Mouse (Mus musculus) midbrain, postnatal 0 days (tissue): ENCODE results near the gene Nbr1. TPM values are rescaled to one million over a fixed set of nuclear protein-coding genes. Genes with fewer than 3 reads are reported as not detected.
"Not testable (repeated sequence)": the region's sequence is repeated elsewhere in the genome, so short reads cannot be mapped to it uniquely, and the experiment has no call there.

Experiments
- ATAC-seq: fragments of 200-750 bp; cut with Nextera tagmentation; 2 replicates; pipeline ENCODE4 v1.8.0; 2017; ENCODE audit warnings: moderate number of reproducible peaks, mild to moderate bottlenecking, moderate TSS enrichment, moderate library complexity; ENCODE audit not compliant: low FRiP score
- DNase-seq: peaks from one replicate; pipeline ENCODE4 v3.0.0-alpha.2; 2015; ENCODE audit warnings: low spot score
- H3K27ac ChIP-seq: fragments of 300-500 bp; sonication (generic); 2 replicates; pipeline ENCODE4 v1.5.1; 2014; ENCODE audit warnings: low read depth, mild to moderate bottlenecking, low read length, mixed read lengths
- H3K27me3 ChIP-seq: fragments of 300-500 bp; sonication (generic); 2 replicates; pipeline ENCODE4 v1.6.1; 2014; ENCODE audit warnings: low read length, control low read depth, mixed read lengths; ENCODE audit not compliant: insufficient read depth
- H3K36me3 ChIP-seq: fragments of 300-500 bp; sonication (generic); 2 replicates; pipeline ENCODE4 v1.6.1; 2014; ENCODE audit warnings: low read length, control low read depth, mixed read lengths; ENCODE audit not compliant: insufficient read depth
- H3K4me1 ChIP-seq: fragments of 300-500 bp; sonication (generic); 2 replicates; pipeline ENCODE4 v1.6.1; 2014; ENCODE audit warnings: mild to moderate bottlenecking, control low read depth, antibody characterized with exemption, low read length, mixed read lengths; ENCODE audit not compliant: insufficient read depth
- H3K4me2 ChIP-seq: fragments of 300-500 bp; sonication (generic); 2 replicates; pipeline ENCODE4 v1.6.1; 2014; ENCODE audit warnings: low read depth, mild to moderate bottlenecking, low read length, mixed read lengths; ENCODE audit not compliant: poor library complexity, severe bottlenecking
- H3K4me3 ChIP-seq: fragments of 300-500 bp; sonication (generic); 2 replicates; pipeline ENCODE4 v1.5.1; 2014; ENCODE audit warnings: low read depth, mild to moderate bottlenecking, low read length, moderate library complexity
- H3K9ac ChIP-seq: fragments of 300-500 bp; sonication (generic); replicated peaks from 2 replicates; pipeline ENCODE4 v1.6.1; 2014; ENCODE audit warnings: mild to moderate bottlenecking, low read length, moderate library complexity, mixed read lengths; ENCODE audit not compliant: poor library complexity, severe bottlenecking
- H3K9me3 ChIP-seq: fragments of 300-500 bp; sonication (generic); 2 replicates; pipeline ENCODE4 v1.6.1; 2016; ENCODE audit warnings: low read length, control low read depth
- CTCF ChIP-seq: IDR thresholded peaks from 2 replicates; pipeline ENCODE4 v1.5.1; 2016; ENCODE audit warnings: antibody characterized with exemption, mild to moderate bottlenecking
- WGBS: fragments of 180-500 bp; shearing (Covaris S2); extraction: QIAGEN DNeasy Blood & Tissue Kit; methylation state at CpG from one replicate; pipeline ENCODE4 v1.1.7; 2014; 5-methylcytosine and 5-hydroxymethylcytosine counted together
- polyA plus RNA-seq: library from polyadenylated mRNA; unstranded; fragments of >200 nt; fragmentation: Nextera tagmentation; extraction: Ambion mirVana; gene quantifications from 2 replicates; pipeline ENCODE4 v1.2.1, GENCODE M21; 2015
- total RNA-seq: library from RNA; depleted of rRNA; stranded (reverse); fragments of >200 nt; gene quantifications from 2 replicates; pipeline ENCODE4 v1.2.3, GENCODE M21; 2014

Nbr1 gene
- total and polyA plus RNA-seq, 2 experiments from 2014 or later, result 56.3 to 128 TPM

DNA sequence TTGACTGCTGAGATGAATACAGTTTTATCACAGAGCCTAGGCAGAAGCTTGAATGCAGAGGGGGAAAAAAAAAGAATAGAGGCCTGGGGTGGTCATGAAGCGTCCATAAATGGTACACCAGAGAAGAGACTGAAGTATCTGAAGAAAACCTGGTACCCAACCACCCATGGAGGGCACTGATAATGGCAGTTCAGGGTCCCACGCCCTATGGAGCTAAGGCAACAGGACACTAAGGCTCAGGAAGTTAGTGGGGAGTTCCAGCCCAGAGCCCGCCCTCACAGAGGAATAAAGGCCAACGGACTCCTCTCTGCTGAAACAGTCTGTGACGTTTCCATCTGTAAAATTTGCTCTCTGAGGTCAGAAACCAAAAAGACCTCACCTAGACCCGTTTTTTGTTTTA lies 63.4 kb downstream of the Nbr1 start:
- H3K9me3 ChIP-seq, result no peaks in the 10 kb centered on the region
- WGBS, result 84% methylated on average over 6 of the region's 6 CpGs
- no peak for DNase-seq

DNA sequence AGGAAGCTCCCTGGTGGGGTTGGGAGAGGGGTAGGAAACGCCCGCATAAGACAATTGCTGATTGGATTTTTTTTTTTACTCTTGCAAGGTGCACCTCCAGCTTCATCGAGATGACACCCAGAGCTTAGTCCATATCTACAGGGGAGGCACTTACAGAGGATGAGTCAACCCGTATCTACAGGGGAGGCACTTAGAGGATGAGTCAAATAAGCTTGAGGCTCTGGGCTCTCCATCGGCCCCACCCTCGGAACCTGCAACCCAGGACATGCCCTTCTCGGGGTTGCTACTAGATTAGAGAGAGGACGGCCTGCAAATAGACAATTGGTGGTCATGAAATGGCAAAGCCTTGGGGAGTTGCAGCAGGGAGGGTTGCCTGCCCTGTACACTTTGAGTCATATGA lies 64.2 kb downstream of the Nbr1 start:
- no peak for TF ChIP-seq CTCF
- no peak overlapping the region for H3K9ac ChIP-seq
- no peak overlapping the region for H3K4me2 ChIP-seq
- no peaks in the 10 kb centered on the region for H3K36me3 ChIP-seq
- no peak for ATAC-seq
- DNase-seq, result no peak
- no peak overlapping the region for H3K27ac ChIP-seq
- no peaks in the 10 kb centered on the region for H3K27me3 ChIP-seq
- no peak overlapping the region for H3K4me3 ChIP-seq
- H3K4me1 ChIP-seq, result peaks cover 9% of the 10 kb centered on the region; the same call in 1 of the 2 replicates
- 93% methylated on average over 8 of the region's 8 CpGs for WGBS
- H3K9me3 ChIP-seq, result no peaks in the 10 kb centered on the region

More for the DNA sequence above, 63.4 kb downstream of the Nbr1 start:
- Histone ChIP-seq H3K36me3 (no peaks in the 10 kb centered on the region), H3K27ac (no peak overlapping the region), H3K4me2 (no peak overlapping the region), H3K27me3 (no peaks in the 10 kb centered on the region), H3K4me1 (peaks cover 9% of the 10 kb centered on the region; the same call in 1 of the 2 replicates), H3K4me3 (no peak overlapping the region), H3K9ac (no peak overlapping the region)
- ATAC-seq, result no peak
- no peak for TF ChIP-seq CTCF

DNA sequence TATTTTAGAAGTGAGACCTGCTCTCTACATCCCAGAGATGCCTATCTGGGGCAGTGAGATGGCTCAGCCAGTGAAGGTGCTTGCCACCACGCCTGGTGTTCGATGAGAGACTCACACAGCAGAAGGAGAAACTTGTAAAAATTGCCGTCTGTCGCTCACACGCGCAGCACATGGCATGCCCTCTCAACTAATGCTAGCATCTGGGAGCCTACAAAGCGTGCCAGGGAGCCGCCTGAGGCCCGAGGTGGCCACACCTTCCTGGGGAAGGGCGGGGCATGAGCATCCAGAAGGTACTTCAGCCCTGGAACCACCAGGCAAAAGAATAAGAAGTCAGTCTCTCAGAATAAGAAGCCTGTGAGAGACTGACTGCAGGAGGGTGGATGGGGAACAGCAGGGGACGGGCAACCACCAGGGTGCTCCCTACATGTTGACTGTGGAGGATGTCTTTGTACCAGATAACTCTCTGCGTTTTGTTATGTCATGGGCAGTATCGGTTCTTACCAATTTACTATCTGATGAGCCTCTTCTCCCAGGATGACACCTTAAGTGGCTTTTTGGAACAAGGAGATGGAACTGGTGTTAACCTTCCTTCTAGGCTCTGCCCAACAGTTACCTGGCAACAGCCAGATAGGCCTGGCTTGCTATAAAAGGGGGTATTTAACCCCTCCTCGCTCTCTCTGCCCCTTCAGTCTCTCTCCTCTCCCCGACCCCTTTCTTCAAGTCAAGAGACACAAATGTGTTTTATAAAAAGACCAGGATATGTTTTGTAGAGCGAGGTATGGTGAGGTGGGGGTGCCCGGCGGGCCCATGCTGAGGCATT lies 65.2 kb downstream of the Nbr1 start:
- WGBS, result 18% methylated on average over 18 of the region's 18 CpGs
- Histone ChIP-seq H3K27me3 (no peaks in the 10 kb centered on the region), H3K4me2 (peak overlapping the region; percentile 32), H3K36me3 (no peaks in the 10 kb centered on the region), H3K4me1 (peaks cover 9% of the 10 kb centered on the region; the same call in 1 of the 2 replicates), H3K9ac (no peak overlapping the region), H3K4me3 (no peak overlapping the region), H3K27ac (peak overlapping the region; percentile 62), H3K9me3 (no peaks in the 10 kb centered on the region)
- DNase-seq (peak; percentile 27), ATAC-seq (0 out of 2 replicates have a peak, but pooled peaks have one; percentile 7)
- peak; percentile 19; the same call in 1 of the 2 replicates for TF ChIP-seq CTCF

DNA sequence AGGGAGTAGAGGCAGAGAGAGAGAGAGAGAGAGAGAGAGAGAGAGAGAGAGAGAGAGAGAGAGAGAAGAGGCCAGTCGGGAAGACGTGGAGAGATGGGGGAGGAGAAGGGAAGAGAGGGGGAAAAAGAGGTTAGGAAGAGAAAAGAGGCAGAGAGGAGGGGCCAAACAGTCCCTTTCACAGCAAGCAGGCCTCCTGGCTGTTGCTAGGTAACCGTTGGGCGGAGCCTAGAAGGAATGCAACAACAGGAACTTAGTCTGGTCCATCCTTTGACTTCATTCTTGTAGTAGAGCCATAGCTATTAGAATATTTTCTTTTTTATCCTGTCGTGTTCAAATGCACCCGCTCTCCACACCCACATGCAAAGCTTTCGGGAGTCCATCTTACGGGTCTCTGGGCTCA lies 65.9 kb downstream of the Nbr1 start:
- Histone ChIP-seq H3K9me3 (no peaks in the 10 kb centered on the region), H3K4me3 (no peak overlapping the region), H3K27ac (peak overlapping the region; percentile 62), H3K9ac (no peak overlapping the region), H3K4me1 (peaks cover 9% of the 10 kb centered on the region; the same call in 1 of the 2 replicates), H3K36me3 (no peaks in the 10 kb centered on the region), H3K27me3 (no peaks in the 10 kb centered on the region), H3K4me2 (peak overlapping the region; percentile 32)
- no peak for TF ChIP-seq CTCF
- peak; percentile 72 for ATAC-seq
- DNase-seq, result peak; percentile 85
- WGBS, result 1% methylated on average over 8 of the region's 8 CpGs

DNA sequence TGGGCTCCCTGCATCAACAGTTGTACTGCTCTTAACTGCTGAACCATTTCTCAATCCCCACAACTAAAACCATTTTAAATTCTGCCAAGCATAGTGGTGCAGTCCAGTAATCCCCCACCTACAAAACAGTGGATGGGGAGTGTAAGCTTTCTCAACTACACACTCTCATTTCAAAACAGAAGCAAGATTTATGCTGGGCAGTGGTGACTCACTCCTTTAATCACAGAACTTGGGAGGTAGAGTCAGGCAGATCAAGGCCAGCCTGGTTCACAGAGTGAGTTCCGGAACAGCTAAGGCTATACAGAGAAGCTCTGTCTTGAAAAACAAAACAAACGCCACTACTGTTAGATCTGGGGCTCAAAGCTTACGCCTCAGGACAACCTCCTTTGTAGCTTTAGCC lies 66.6 kb downstream of the Nbr1 start:
- Histone ChIP-seq H3K4me1 (peaks cover 9% of the 10 kb centered on the region; the same call in 1 of the 2 replicates), H3K36me3 (no peaks in the 10 kb centered on the region), H3K4me3 (no peak overlapping the region), H3K9ac (no peak overlapping the region), H3K4me2 (no peak overlapping the region; the same call in 1 of the 2 replicates), H3K27me3 (no peaks in the 10 kb centered on the region), H3K9me3 (no peaks in the 10 kb centered on the region), H3K27ac (0 out of 2 replicates have a peak overlapping the region, but pooled peaks have one; percentile 62)
- no peak for DNase-seq
- 76% methylated on average over 3 of the region's 3 CpGs for WGBS
- TF ChIP-seq CTCF, result no peak
- no peak for ATAC-seq

DNA sequence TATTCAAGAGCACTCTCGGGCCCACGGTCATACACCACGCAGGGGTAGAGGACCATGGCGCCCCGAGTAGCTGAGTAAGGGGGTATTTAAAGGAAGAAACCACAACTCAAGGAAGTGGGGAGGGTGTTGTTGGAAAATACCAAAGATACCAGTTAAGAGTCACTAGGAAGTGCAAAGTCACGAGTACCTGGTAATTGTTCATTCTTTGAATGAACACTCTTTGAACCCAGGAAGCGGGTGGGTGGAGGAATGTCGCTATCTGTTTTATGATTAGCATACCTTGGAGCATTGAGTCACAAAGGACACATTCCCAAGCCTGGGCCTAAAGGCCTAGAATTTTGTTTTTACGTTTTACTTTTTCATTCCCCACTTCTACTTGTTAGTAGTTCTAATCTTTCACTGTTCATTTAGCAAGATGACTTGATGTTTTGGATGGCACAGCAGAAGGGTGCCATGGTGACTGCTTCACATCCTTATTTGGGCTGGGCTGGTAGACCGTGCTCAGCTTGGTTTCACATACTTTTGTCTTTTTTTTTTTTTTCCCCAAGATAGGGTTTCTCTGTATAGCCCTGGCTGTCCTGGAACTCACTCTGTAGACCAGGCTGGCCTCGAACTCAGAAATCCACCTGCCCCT lies 68.2 kb downstream of the Nbr1 start:
- ATAC-seq, H3K36me3 ChIP-seq, H3K27ac ChIP-seq, H3K4me3 ChIP-seq, H3K4me1 ChIP-seq, DNase-seq, H3K9me3 ChIP-seq, H3K27me3 ChIP-seq, H3K9ac ChIP-seq, H3K4me2 ChIP-seq: not testable (repeated sequence)
- 88% methylated on average over 10 of the region's 11 CpGs for WGBS
